Mouse (Mus musculus) liver, adult 2 months (tissue): ENCODE measurements around the gene Il11ra1. TPM values are rescaled to one million over a fixed set of nuclear protein-coding genes. Genes with fewer than 3 reads are reported as not detected.
"Not testable (repeated sequence)": the region's sequence is repeated elsewhere in the genome, so short reads cannot be mapped to it uniquely, and the experiment has no call there.

ENCODE experiments used
- DNase-seq: peaks from one replicate; pipeline ENCODE4 v3.0.0-alpha.2; 2011; ENCODE audit warnings: low read depth, low spot score; ENCODE audit errors: extremely low read depth
- H3K27ac ChIP-seq: fragments of 200-500 bp; replicated peaks from 2 replicates; pipeline ENCODE4 v1.5.1; 2012; ENCODE audit warnings: low read depth, mild to moderate bottlenecking, control low read depth, inconsistent platforms, low read length; ENCODE audit not compliant: insufficient read depth
- H3K27me3 ChIP-seq: fragments of 200-500 bp; 2 replicates; pipeline ENCODE4 v1.6.1; 2012; ENCODE audit warnings: mild to moderate bottlenecking, moderate library complexity, low read length, inconsistent platforms; ENCODE audit not compliant: control insufficient read depth, insufficient read depth
- H3K36me3 ChIP-seq: fragments of 200-500 bp; 2 replicates; pipeline ENCODE4 v1.6.1; 2012; ENCODE audit warnings: low read length, inconsistent platforms; ENCODE audit not compliant: control insufficient read depth, insufficient read depth
- H3K4me1 ChIP-seq: fragments of 200-500 bp; 2 replicates; pipeline ENCODE4 v1.6.1; 2011; ENCODE audit warnings: low read length; ENCODE audit not compliant: control insufficient read depth, insufficient read depth
- H3K4me3 ChIP-seq: fragments of 200-500 bp; 2 replicates; pipeline ENCODE4 v1.5.1; 2011; ENCODE audit warnings: low read depth, mild to moderate bottlenecking, control low read depth, low read length, moderate library complexity; ENCODE audit not compliant: insufficient read depth
- H3K79me2 ChIP-seq: fragments of 200-500 bp; 2 replicates; pipeline ENCODE4 v1.6.1; 2012; ENCODE audit warnings: inconsistent platforms, mild to moderate bottlenecking, low read length, moderate library complexity; ENCODE audit not compliant: control insufficient read depth, insufficient read depth
- H3K9ac ChIP-seq: fragments of 200-500 bp; 2 replicates; pipeline ENCODE4 v1.6.1; 2012; ENCODE audit warnings: low read depth, mild to moderate bottlenecking, control low read depth, inconsistent platforms, low read length
- WGBS: fragments of 180-500 bp; shearing (Covaris S2); methylation state at CpG from one replicate; pipeline ENCODE4 v1.1.7; 2018; 5-methylcytosine and 5-hydroxymethylcytosine counted together
- polyA plus RNA-seq: library from polyadenylated mRNA; depleted of rRNA; stranded (reverse); fragments of >200 nt; gene quantifications from 2 replicates; pipeline ENCODE4 v1.2.3, GENCODE M21; 2012; rRNA removed
- total RNA-seq: library from RNA; depleted of rRNA; stranded (reverse); fragments of >200 nt; gene quantifications from 2 replicates; pipeline ENCODE4 v1.2.3, GENCODE M21; 2014; rRNA removed

Gene Il11ra1
- total and polyA plus RNA-seq, 2 experiments: 38.6 to 155 TPM

DNA sequence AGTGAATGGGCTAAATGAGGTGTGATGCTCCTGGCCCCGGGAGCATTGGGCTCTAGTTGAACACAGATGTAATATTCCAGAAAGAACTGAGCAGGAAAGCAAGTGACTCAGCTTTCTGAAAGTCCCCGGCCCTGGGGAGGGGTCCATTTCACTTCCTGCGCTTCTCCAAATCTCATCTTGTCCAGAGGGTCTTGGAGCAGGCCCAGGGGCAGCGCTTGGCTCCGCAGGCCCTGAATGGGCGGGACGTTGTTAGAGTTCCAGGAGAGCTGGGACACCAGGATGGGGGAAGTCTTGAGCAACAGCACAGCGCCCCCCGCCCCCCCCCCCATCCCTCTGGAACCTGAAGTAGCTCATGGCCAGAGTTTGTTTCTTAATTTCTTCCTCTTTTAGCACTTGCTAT is 81.5 kb downstream of the Il11ra1 start:
- not testable (repeated sequence) for H3K4me3 ChIP-seq, H3K9ac ChIP-seq, H3K79me2 ChIP-seq, H3K4me1 ChIP-seq, H3K36me3 ChIP-seq, H3K27ac ChIP-seq, DNase-seq, H3K27me3 ChIP-seq
- 69% methylated on average over 9 of the region's 9 CpGs for WGBS

DNA sequence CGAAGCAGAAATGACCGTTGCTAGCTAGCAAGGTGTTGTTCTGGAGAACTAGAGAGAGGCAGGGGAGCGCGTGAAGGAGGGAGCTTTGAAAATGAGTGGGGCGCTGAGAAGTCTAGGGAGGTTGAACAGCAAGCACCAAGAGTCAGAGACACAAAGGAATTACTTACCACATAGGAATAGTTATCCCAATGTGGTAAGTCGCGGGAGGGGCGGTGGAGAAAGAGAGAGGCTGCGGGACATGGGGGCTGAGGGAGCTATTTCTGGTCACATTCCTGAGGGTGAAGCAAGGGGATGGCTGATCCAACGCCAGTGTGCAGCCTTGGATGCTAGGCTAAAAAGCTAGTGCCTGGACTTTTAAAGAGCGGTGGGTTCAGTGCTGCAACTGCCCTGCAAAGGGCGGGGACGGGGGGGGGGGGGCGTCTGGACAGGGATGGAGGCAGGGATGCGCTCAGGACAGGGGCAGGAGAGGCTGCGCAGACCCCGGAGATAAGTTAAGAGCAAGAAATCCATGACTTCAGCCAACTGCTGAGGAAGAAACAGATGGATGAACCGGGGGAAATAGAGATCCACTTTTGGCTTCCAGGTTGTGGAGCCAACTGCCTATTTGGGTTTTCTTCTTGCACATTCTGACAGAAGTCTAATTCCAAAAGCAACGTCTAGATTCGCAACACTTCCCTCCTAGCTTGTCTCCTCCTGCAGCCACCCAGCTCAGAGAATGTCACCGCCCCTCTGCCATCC is 82.1 kb downstream of the Il11ra1 start:
- not testable (repeated sequence) for H3K9ac ChIP-seq, H3K27ac ChIP-seq, H3K79me2 ChIP-seq, H3K36me3 ChIP-seq, DNase-seq, H3K4me3 ChIP-seq, H3K27me3 ChIP-seq, H3K4me1 ChIP-seq
- WGBS: 37% methylated on average over 18 of the region's 21 CpGs

DNA sequence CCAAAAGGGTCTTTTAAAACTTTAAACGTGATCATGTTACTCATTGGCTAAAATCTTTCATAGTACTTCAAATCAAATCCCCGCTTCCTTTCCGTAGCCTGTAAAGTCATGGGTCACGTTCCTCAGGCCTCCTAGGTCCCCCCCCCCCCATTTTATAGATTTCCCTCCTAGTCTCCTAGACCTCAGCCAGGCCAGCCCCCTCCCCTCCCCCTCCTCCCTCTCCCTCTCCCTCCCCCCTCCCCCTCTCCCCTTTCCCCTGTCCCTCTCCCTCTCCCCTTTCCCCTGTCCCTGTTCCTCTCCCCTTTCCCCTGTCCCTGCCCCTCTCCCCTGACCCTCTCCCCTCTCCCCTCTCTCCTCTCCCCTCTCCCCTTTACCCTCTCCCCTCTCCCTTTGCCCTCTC is 82.9 kb downstream of the Il11ra1 start:
- 54% methylated on average over 4 of the region's 4 CpGs for WGBS
- H3K79me2 ChIP-seq, H3K27me3 ChIP-seq, H3K4me3 ChIP-seq, H3K4me1 ChIP-seq, H3K9ac ChIP-seq, H3K27ac ChIP-seq, H3K36me3 ChIP-seq, DNase-seq: not testable (repeated sequence)

DNA sequence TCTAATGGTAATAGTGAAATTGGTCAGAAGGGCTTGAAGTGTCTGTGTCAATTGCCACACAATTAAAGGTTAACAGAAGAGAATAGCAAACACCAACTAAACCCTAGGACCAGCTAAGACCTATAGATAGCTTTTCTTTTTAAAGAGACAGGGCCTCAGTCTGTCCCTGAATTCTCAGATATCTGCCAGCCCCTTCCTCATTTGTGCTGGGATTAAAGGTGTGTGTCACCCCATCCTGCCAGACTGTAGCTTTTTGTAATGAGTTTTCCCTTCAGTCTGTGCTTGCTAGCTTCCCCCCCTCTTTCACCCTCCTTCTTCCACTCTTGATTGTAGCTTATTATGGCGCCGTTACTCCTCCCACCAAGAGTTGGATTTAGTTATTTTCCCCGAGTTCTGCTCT is 83.4 kb downstream of the Il11ra1 start:
- H3K27ac ChIP-seq, H3K4me3 ChIP-seq, H3K79me2 ChIP-seq, H3K36me3 ChIP-seq, H3K27me3 ChIP-seq, H3K4me1 ChIP-seq, H3K9ac ChIP-seq, DNase-seq: not testable (repeated sequence)
- WGBS: 64% methylated on average over 3 of the region's 3 CpGs

Other genes with a start within 250 kb of the Il11ra1 start
- 0.37 and 0.94 TPM in 2 replicates for gene Kif24, start 235.1 kb upstream of the Il11ra1 start, total RNA-seq
- 0.27 and 0.43 TPM in 2 replicates for gene Kif24, start 235.1 kb upstream of the Il11ra1 start, polyA plus RNA-seq
- 33.0 and 33.9 TPM in 2 replicates for gene Nudt2, start 234.8 kb upstream of the Il11ra1 start, total RNA-seq
- 18.3 and 18.6 TPM in 2 replicates for gene Nudt2, start 234.8 kb upstream of the Il11ra1 start, polyA plus RNA-seq
- 15.9 and 21.7 TPM in 2 replicates for gene AI464131, start 196.9 kb upstream of the Il11ra1 start, total RNA-seq
- 27.9 and 28.9 TPM in 2 replicates for gene AI464131, start 196.9 kb upstream of the Il11ra1 start, polyA plus RNA-seq
- not detected in 2 replicates for gene 1110017D15Rik, start 182.7 kb upstream of the Il11ra1 start, total RNA-seq
- 0.24 TPM in 1 of 2 replicates, not detected in the other for gene 1110017D15Rik, start 182.7 kb upstream of the Il11ra1 start, polyA plus RNA-seq
- gene Fam219a, start 130.5 kb upstream of the Il11ra1 start, total RNA-seq: 1.5 and 3.2 TPM in 2 replicates
- 4.8 and 6.5 TPM in 2 replicates for gene Fam219a, start 130.5 kb upstream of the Il11ra1 start, polyA plus RNA-seq
- 0.18 and 1.2 TPM in 2 replicates for gene Dnaic1, start 130.2 kb upstream of the Il11ra1 start, total RNA-seq
- gene Dnaic1, start 130.2 kb upstream of the Il11ra1 start, polyA plus RNA-seq: 0.78 and 2.3 TPM in 2 replicates
- gene Enho, start 59.7 kb upstream of the Il11ra1 start, total RNA-seq: 26.4 and 42.8 TPM in 2 replicates
- 51.1 and 114 TPM in 2 replicates for gene Enho, start 59.7 kb upstream of the Il11ra1 start, polyA plus RNA-seq
- 0.74 and 0.87 TPM in 2 replicates for gene Cntfr, start 2.9 kb upstream of the Il11ra1 start, total RNA-seq
- gene Cntfr, start 2.9 kb upstream of the Il11ra1 start, polyA plus RNA-seq: 1.8 and 2.3 TPM in 2 replicates
- 20.5 and 21.4 TPM in 2 replicates for gene Rpp25l, start 13.5 kb downstream of the Il11ra1 start, total RNA-seq
- 59.1 and 60.6 TPM in 2 replicates for gene Rpp25l, start 13.5 kb downstream of the Il11ra1 start, polyA plus RNA-seq
- gene Dctn3, start 23.2 kb downstream of the Il11ra1 start, total RNA-seq: 33.4 and 40.2 TPM in 2 replicates
- 43.2 and 44.5 TPM in 2 replicates for gene Dctn3, start 23.2 kb downstream of the Il11ra1 start, polyA plus RNA-seq
- not detected in 2 replicates for gene Arid3c, start 31.2 kb downstream of the Il11ra1 start, total RNA-seq
- not detected in 2 replicates for gene Arid3c, start 31.2 kb downstream of the Il11ra1 start, polyA plus RNA-seq
- gene Galt, start 55.2 kb downstream of the Il11ra1 start, total RNA-seq: 52.4 and 57.9 TPM in 2 replicates
- 204 and 217 TPM in 2 replicates for gene Galt, start 55.2 kb downstream of the Il11ra1 start, polyA plus RNA-seq
- 69.3 and 82.2 TPM in 2 replicates for gene Sigmar1, start 56.2 kb downstream of the Il11ra1 start, total RNA-seq
- gene Sigmar1, start 56.2 kb downstream of the Il11ra1 start, polyA plus RNA-seq: 362 and 423 TPM in 2 replicates
- 11.9 and 13.1 TPM in 2 replicates for gene Ccl27a, start 74.3 kb downstream of the Il11ra1 start, total RNA-seq
- 33.3 and 39.4 TPM in 2 replicates for gene Ccl27a, start 74.3 kb downstream of the Il11ra1 start, polyA plus RNA-seq
- not detected in 2 replicates for gene Gm21541, start 203.6 kb downstream of the Il11ra1 start, total RNA-seq
- gene Gm21541, start 203.6 kb downstream of the Il11ra1 start, polyA plus RNA-seq: not detected in 2 replicates
- gene Gm20878, start 241.6 kb downstream of the Il11ra1 start, total RNA-seq: not detected in 2 replicates
- gene Gm20878, start 241.6 kb downstream of the Il11ra1 start, polyA plus RNA-seq: 0.27 and 0.33 TPM in 2 replicates